Mouse (Mus musculus) ES-E14 (cell line): Measurements from ENCODE around the gene Wnt7a.

Experiments used
- CHD2 ChIP-seq: IDR thresholded peaks from 2 replicates; pipeline ENCODE4 v1.6.1; 2014; ENCODE audit warnings: mild to moderate bottlenecking, low read depth, low read length, inconsistent platforms
- HCFC1 ChIP-seq: IDR thresholded peaks from 2 replicates; pipeline ENCODE4 v1.6.1; 2012; ENCODE audit warnings: low read length, inconsistent platforms, borderline replicate concordance; ENCODE audit not compliant: insufficient read depth

- TF ChIP-seq HCFC1, result no peak
- TF ChIP-seq CHD2, result no peak
These were observed 66.1 kb downstream of the Wnt7a start for GRCm38 (mm10) chr6:91345091-91345490.
